Mouse (Mus musculus) heart, embryonic 16.5 days (tissue): ENCODE measurements around the gene Uri1. TPM values are rescaled to one million over a fixed set of nuclear protein-coding genes. Genes with fewer than 3 reads are reported as not detected.
A peak's percentile ranks its signal among the peaks of the same experiment; 100 is the strongest.

ENCODE experiments used
- ATAC-seq: fragments of 200-750 bp; cut with Nextera tagmentation; replicated peaks from 2 replicates; pipeline ENCODE4 v1.8.0; 2017; ENCODE audit warnings: moderate number of reproducible peaks; ENCODE audit not compliant: insufficient read depth, low FRiP score; ENCODE audit errors: extremely low read depth
- H3K27ac ChIP-seq: fragments of 300-500 bp; sonication (generic); 2 replicates; pipeline ENCODE4 v1.5.1; 2014; ENCODE audit warnings: mild to moderate bottlenecking, low read length, control low read depth, moderate library complexity
- H3K27me3 ChIP-seq: fragments of 300-500 bp; sonication (generic); 2 replicates; pipeline ENCODE4 v1.6.1; 2014; ENCODE audit warnings: low read length, mixed read lengths; ENCODE audit not compliant: control insufficient read depth, insufficient read depth
- H3K36me3 ChIP-seq: fragments of 300-500 bp; sonication (generic); 2 replicates; pipeline ENCODE4 v1.6.1; 2014; ENCODE audit not compliant: control insufficient read depth, insufficient read depth
- H3K4me1 ChIP-seq: fragments of 300-500 bp; sonication (generic); 2 replicates; pipeline ENCODE4 v1.6.1; 2014; ENCODE audit warnings: low read length, mixed read lengths; ENCODE audit not compliant: control insufficient read depth, insufficient read depth
- H3K4me2 ChIP-seq: fragments of 300-500 bp; sonication (generic); 2 replicates; pipeline ENCODE4 v1.6.1; 2014; ENCODE audit warnings: low read depth, mild to moderate bottlenecking, control low read depth, low read length
- H3K4me3 ChIP-seq: fragments of 300-500 bp; sonication (generic); 2 replicates; pipeline ENCODE4 v1.5.1; 2014; ENCODE audit warnings: mild to moderate bottlenecking, control low read depth, low read length
- H3K9ac ChIP-seq: fragments of 300-500 bp; sonication (generic); 2 replicates; pipeline ENCODE4 v1.6.1; 2014; ENCODE audit warnings: low read length, control low read depth
- H3K9me3 ChIP-seq: fragments of 300-500 bp; sonication (generic); replicated peaks from 2 replicates; pipeline ENCODE4 v1.6.1; 2016; ENCODE audit warnings: low read length; ENCODE audit not compliant: control insufficient read depth
- WGBS: fragments of 180-500 bp; shearing (Covaris S2); extraction: QIAGEN DNeasy Blood & Tissue Kit; methylation state at CpG from one replicate; pipeline ENCODE4 v1.1.7; 2014; 5-methylcytosine and 5-hydroxymethylcytosine counted together
- polyA plus RNA-seq: library from polyadenylated mRNA; unstranded; fragments of >200 nt; fragmentation: Nextera tagmentation; extraction: Ambion mirVana; gene quantifications from 2 replicates; pipeline ENCODE4 v1.2.1, GENCODE M21; 2015

Uri1 gene
- polyA plus RNA-seq, 1 experiment from 2014 or later = 29.6 TPM

- Histone ChIP-seq H3K4me1 (peaks cover 2% of the 10 kb centered on the region; the same call in 1 of the 2 replicates), H3K27me3 (no peaks in the 10 kb centered on the region), H3K4me2 (peak overlapping the region; percentile 84), H3K4me3 (peak overlapping the region; percentile 93), H3K27ac (no peak overlapping the region), H3K36me3 (no peaks in the 10 kb centered on the region), H3K9ac (peak overlapping the region; percentile 91), H3K9me3 (no peaks in the 10 kb centered on the region)
- 53% methylated on average over 2 of the region's 2 CpGs for WGBS
- ATAC-seq = no peak
Observed at GRCm38 (mm10) chr7:38019770-38020169, 3.6 kb downstream of the Uri1 start.

DNA sequence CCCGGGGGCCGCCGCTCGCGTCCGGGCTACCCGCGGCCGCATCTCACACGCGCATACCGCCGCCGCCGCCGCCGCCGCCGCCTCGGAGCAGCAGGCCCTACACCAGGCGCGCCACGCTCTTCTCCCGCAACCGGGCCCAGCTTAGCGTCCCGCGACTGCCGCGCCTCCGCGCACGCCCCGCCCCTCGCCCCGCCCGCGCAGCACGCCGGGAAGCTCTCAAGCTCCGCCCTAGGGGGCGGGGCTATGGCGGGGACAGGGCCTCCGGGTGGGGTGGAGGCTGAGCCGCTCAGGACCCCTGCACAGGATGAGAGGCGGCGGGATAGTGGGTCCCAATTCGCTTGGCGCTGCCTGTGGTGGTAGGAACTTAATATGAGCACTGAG lies 4.0 kb downstream of the Uri1 start:
- H3K4me2 ChIP-seq = peak overlapping the region; percentile 84
- no peaks in the 10 kb centered on the region for H3K36me3 ChIP-seq
- peak overlapping the region; percentile 91 for H3K9ac ChIP-seq
- WGBS = under 1% methylated on average over 49 of the region's 49 CpGs
- H3K27ac ChIP-seq = peak overlapping the region; percentile 94
- ATAC-seq = peak; percentile 94
- peaks cover 2% of the 10 kb centered on the region; the same call in 1 of the 2 replicates for H3K4me1 ChIP-seq
- no peaks in the 10 kb centered on the region for H3K9me3 ChIP-seq
- H3K27me3 ChIP-seq = no peaks in the 10 kb centered on the region
- H3K4me3 ChIP-seq = peak overlapping the region; percentile 93

DNA sequence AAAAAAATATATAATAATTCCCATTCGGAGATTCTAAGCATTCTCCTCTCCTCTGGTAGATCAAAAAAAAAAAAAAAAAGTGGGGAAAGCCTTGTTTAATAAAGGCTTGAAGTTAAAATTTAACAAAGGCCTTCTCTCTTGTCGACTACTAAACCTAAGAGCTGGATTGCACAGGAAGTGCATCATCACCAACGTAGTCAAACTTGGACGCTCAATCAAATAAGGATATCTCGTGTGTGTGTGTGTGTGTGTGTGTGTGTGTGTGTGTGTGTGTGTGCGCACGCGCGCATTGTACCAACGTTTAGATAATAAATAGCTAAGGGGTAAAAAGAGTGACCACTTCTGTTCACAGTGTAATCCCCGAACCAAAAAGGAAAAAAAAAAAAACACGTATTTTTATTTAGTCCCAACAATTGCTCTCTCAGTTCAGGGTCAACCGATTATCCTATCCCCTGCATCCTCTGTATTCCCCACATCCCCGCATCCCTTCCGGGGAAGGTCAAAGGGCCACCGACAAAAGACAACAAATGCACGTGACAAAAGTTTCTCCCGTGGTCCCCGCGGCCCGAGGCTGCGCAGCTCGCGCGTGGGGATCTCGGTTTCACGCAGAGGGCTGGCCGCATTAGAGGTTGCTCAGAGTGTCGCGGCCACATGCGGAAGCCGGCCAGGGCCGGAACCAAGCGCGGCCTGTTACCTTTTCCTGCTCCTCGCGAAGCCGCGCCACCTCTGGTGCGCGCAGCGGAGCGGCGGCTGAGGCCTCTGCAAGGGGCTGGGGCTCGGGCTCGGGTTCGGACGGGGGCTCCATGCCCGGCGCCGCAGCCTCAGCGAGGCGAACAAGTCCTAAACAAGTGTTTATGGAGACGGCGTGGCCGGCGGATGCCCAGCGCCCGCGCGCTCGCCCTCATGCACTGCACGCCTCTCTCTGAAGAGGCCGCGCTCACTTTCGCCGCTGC lies 4.7 kb downstream of the Uri1 start:
- H3K4me2 ChIP-seq = peak overlapping the region; percentile 84
- peak; percentile 87 for ATAC-seq
- peak overlapping the region; percentile 93 for H3K4me3 ChIP-seq
- peak overlapping the region; percentile 91 for H3K9ac ChIP-seq
- no peaks in the 10 kb centered on the region for H3K27me3 ChIP-seq
- peaks cover 2% of the 10 kb centered on the region; the same call in 1 of the 2 replicates for H3K4me1 ChIP-seq
- H3K9me3 ChIP-seq = no peaks in the 10 kb centered on the region
- WGBS = under 1% methylated on average over 66 of the region's 67 CpGs
- H3K27ac ChIP-seq = peak overlapping the region; percentile 94
- H3K36me3 ChIP-seq = no peaks in the 10 kb centered on the region

GRCm38 (mm10) chr7:38015356-38015755 lies 8.0 kb downstream of the Uri1 start:
- Histone ChIP-seq H3K27ac (no peak overlapping the region), H3K4me2 (no peak overlapping the region), H3K9ac (no peak overlapping the region), H3K27me3 (no peaks in the 10 kb centered on the region), H3K4me3 (no peak overlapping the region), H3K36me3 (no peaks in the 10 kb centered on the region), H3K9me3 (no peaks in the 10 kb centered on the region), H3K4me1 (peaks cover 2% of the 10 kb centered on the region; the same call in 1 of the 2 replicates)
- ATAC-seq = no peak
- WGBS = 63% methylated on average over 5 of the region's 5 CpGs

DNA sequence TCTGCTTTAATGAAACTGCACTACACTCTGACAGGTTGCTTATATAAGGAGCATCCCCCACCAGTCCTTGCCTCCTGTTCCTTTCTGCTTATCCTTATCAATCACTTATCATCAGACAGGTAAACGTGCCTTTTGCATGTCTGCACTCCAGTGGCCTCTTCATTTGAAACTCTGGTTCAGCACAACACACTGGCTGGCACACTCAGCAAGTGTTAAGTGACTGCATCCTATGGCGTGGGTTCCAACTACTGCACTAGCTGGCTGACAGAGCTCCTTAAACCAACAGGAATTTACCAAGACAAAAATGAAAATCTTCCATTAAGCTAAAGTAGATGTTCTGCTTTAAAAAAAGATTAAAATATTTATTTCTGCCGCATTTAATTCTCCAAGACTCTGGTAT lies 9.4 kb downstream of the Uri1 start:
- H3K36me3 ChIP-seq = no peaks in the 10 kb centered on the region
- H3K27me3 ChIP-seq = no peaks in the 10 kb centered on the region
- no peak overlapping the region for H3K4me3 ChIP-seq
- no peaks in the 10 kb centered on the region for H3K9me3 ChIP-seq
- H3K4me1 ChIP-seq = peaks cover 2% of the 10 kb centered on the region; the same call in 1 of the 2 replicates
- no peak overlapping the region for H3K4me2 ChIP-seq
- ATAC-seq = no peak
- no peak overlapping the region for H3K9ac ChIP-seq
- no peak overlapping the region for H3K27ac ChIP-seq
- WGBS = 60% methylated on average over 3 of the region's 3 CpGs

DNA sequence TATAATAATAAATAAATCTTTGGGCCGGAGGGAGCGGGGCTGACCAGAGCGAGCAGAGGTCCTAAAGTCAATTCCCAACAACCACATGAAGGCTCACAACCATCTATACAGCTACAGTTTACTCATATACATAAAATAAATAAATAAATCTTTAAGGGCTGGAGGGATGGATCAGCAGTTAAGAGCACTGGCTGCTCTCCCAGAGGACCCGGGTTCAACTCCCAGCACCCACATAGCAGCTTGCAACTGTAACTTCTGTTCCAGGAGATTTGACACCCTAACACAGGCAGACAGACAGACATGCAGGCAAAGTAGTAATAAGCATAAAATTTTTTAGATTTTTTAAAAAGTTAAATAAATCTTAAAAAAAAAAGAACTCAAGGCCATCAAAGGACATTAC lies 10.5 kb downstream of the Uri1 start:
- no peak overlapping the region for H3K9ac ChIP-seq
- no peak for ATAC-seq
- H3K36me3 ChIP-seq = no peaks in the 10 kb centered on the region
- H3K27ac ChIP-seq = no peak overlapping the region
- H3K27me3 ChIP-seq = no peaks in the 10 kb centered on the region
- H3K4me1 ChIP-seq = peaks cover 2% of the 10 kb centered on the region; the same call in 1 of the 2 replicates
- WGBS = 100% methylated on average over 4 of the region's 4 CpGs
- H3K9me3 ChIP-seq = no peaks in the 10 kb centered on the region
- H3K4me2 ChIP-seq = no peak overlapping the region
- H3K4me3 ChIP-seq = no peak overlapping the region

GRCm38 (mm10) chr7:38008359-38008758 lies 15.0 kb downstream of the Uri1 start:
- H3K27me3 ChIP-seq = no peaks in the 10 kb centered on the region
- no peak for ATAC-seq
- 79% methylated on average over 6 of the region's 6 CpGs for WGBS

DNA sequence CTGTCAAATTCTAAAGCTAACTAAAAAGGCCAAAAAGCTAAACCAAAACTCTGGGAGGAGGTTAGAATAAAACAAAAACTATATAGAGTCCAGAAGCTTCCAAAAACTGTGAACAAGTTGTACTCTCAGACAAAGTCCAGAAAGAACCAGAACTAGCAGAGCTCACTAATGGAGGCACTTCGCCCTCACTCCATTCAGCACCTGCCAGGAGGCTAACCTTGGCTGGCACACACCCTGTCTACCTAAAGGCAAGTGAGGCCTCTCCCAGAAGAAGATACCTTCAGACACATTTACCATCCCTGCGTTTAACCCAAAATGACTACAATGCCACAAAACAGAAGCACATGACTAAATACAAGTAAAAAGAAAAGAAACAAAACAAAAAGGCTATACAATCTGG lies 20.9 kb downstream of the Uri1 start:
- no peak overlapping the region for H3K9ac ChIP-seq
- no peak for ATAC-seq
- no peak overlapping the region for H3K27ac ChIP-seq
- WGBS = 94% methylated on average over 2 of the region's 2 CpGs
- no peaks in the 10 kb centered on the region for H3K4me1 ChIP-seq
- H3K27me3 ChIP-seq = no peaks in the 10 kb centered on the region
- H3K9me3 ChIP-seq = no peaks in the 10 kb centered on the region
- H3K4me3 ChIP-seq = no peak overlapping the region
- H3K36me3 ChIP-seq = no peaks in the 10 kb centered on the region
- no peak overlapping the region for H3K4me2 ChIP-seq

More at GRCm38 (mm10) chr7:38008359-38008758, 15.0 kb downstream of the Uri1 start:
- no peak overlapping the region for H3K4me3 ChIP-seq
- no peaks in the 10 kb centered on the region for H3K36me3 ChIP-seq
- H3K4me2 ChIP-seq = no peak overlapping the region
- no peaks in the 10 kb centered on the region for H3K9me3 ChIP-seq
- H3K9ac ChIP-seq = no peak overlapping the region
- no peaks in the 10 kb centered on the region for H3K4me1 ChIP-seq
- H3K27ac ChIP-seq = no peak overlapping the region

GRCm38 (mm10) chr7:37999691-38000090 lies 23.7 kb downstream of the Uri1 start:
- no peak overlapping the region for H3K9ac ChIP-seq
- H3K27me3 ChIP-seq = no peaks in the 10 kb centered on the region
- peaks cover 4% of the 10 kb centered on the region; the same call in 1 of the 2 replicates for H3K4me1 ChIP-seq
- no peak overlapping the region for H3K4me3 ChIP-seq
- peak; percentile 52 for ATAC-seq
- H3K4me2 ChIP-seq = no peak overlapping the region
- H3K27ac ChIP-seq = no peak overlapping the region
- 53% methylated on average over 2 of the region's 2 CpGs for WGBS
- H3K9me3 ChIP-seq = no peaks in the 10 kb centered on the region
- H3K36me3 ChIP-seq = no peaks in the 10 kb centered on the region
